In genomic region chr19:5039301-5040114, GRCm38 (mm10) we compare ENCODE assay signal across 8 mouse cellular contexts. TPM values are rescaled to one million over a fixed set of nuclear protein-coding genes. Genes with fewer than 3 reads are reported as not detected.
DNase-seq lines count a peak whose midpoint lies in the region; ATAC-seq and TF ChIP-seq lines count a peak whose summit lies in the region.

No protein-coding gene starts in this region.

- TF ChIP-seq POLR2A in MEL (IDR thresholded peaks at IDR 0.05; ENCODE audit: control insufficient read depth in 1 of 2, insufficient read depth in 1 of 2, low read depth in 1 of 2, low read length in 2 of 2, poor library complexity in 1 of 2), result no peak

- no peak for TF ChIP-seq RAD21 in MEL (IDR thresholded peaks at IDR 0.05; ENCODE audit: low read depth, low read length)

- H3K27ac ChIP-seq in heart, embryonic 14.5 days (replicated peaks in 1 of 2; ENCODE audit: control insufficient read depth in 1 of 2, insufficient read depth in 1 of 2, low read depth in 2 of 2, low read length in 2 of 2), result peak overlapping the region in 1 of 2 experiments; percentile 54; a peak in 2 of 4 replicates
- no peak overlapping the region for H3K27ac ChIP-seq in MEL (ENCODE audit: control insufficient read depth, low read depth, low read length)
- H3K27ac ChIP-seq in forebrain, embryonic 11.5 days (ENCODE audit: low read depth, low read length), result peak overlapping the region; percentile 78; the same call in 1 of the 2 replicates
- H3K27ac ChIP-seq in kidney, embryonic 15.5 days, result 0 out of 2 replicates have a peak overlapping the region, but pooled peaks have one; percentile 86
- H3K27ac ChIP-seq in midbrain, postnatal 0 days (ENCODE audit: low read depth, low read length), result peak overlapping the region; percentile 82

- H3K36me3 ChIP-seq in heart, embryonic 14.5 days (ENCODE audit: control insufficient read depth, insufficient read depth, low read length), result 0 out of 2 replicates have a peak, but pooled peaks cover 12% of the 10 kb centered on the region
- H3K36me3 ChIP-seq in MEL (ENCODE audit: control insufficient read depth in 1 of 2, insufficient read depth in 2 of 2, low read length in 2 of 2), result peaks cover 2 to 7% of the 10 kb centered on the region in 2 experiments; a peak in 3 of 4 replicates
- H3K36me3 ChIP-seq in forebrain, embryonic 11.5 days (ENCODE audit: control insufficient read depth, insufficient read depth, low read length), result no peaks in the 10 kb centered on the region; the same call in 1 of the 2 replicates
- peaks cover 16% of the 10 kb centered on the region; the same call in 1 of the 2 replicates for H3K36me3 ChIP-seq in kidney, embryonic 15.5 days
- H3K36me3 ChIP-seq in midbrain, postnatal 0 days (ENCODE audit: insufficient read depth, low read length), result peaks cover 9% of the 10 kb centered on the region

- TF ChIP-seq EP300 in MEL (IDR thresholded peaks at IDR 0.05; ENCODE audit: low read depth in 1 of 2, low read length in 2 of 2), result no peak

- H3K9me3 ChIP-seq in heart, embryonic 14.5 days (ENCODE audit: control insufficient read depth, low read length), result no peaks in the 10 kb centered on the region
- no peaks in the 10 kb centered on the region for H3K9me3 ChIP-seq in MEL (replicated peaks; ENCODE audit: insufficient read depth, low read length)
- no peaks in the 10 kb centered on the region for H3K9me3 ChIP-seq in forebrain, embryonic 11.5 days (ENCODE audit: control insufficient read depth, low read length)
- H3K9me3 ChIP-seq in kidney, embryonic 15.5 days (replicated peaks), result no peaks in the 10 kb centered on the region
- no peaks in the 10 kb centered on the region for H3K9me3 ChIP-seq in midbrain, postnatal 0 days (ENCODE audit: low read length)

- H3K79me2 ChIP-seq in MEL (ENCODE audit: control insufficient read depth, insufficient read depth, low read length, poor library complexity), result peaks cover 21% of the 10 kb centered on the region

- peak overlapping the region; percentile 92 for H3K4me2 ChIP-seq in heart, embryonic 14.5 days (ENCODE audit: low read length)
- H3K4me2 ChIP-seq in forebrain, embryonic 11.5 days (ENCODE audit: low read depth, low read length, severe bottlenecking), result peak overlapping the region; percentile 99
- H3K4me2 ChIP-seq in kidney, embryonic 15.5 days, result peak overlapping the region; percentile 88
- peak overlapping the region; percentile 96 for H3K4me2 ChIP-seq in midbrain, postnatal 0 days (ENCODE audit: low read depth, low read length, poor library complexity, severe bottlenecking)

- H3K4me3 ChIP-seq in heart, embryonic 14.5 days (ENCODE audit: control insufficient read depth in 1 of 2, insufficient read depth in 1 of 2, low read depth in 1 of 2, low read length in 2 of 2), result peak overlapping the region; percentile 60 to 70
- peak overlapping the region; percentile 57 to 87 for H3K4me3 ChIP-seq in MEL (ENCODE audit: control insufficient read depth in 1 of 2, insufficient read depth in 1 of 2, low read depth in 2 of 2, low read length in 2 of 2)
- peak overlapping the region; percentile 76 for H3K4me3 ChIP-seq in forebrain, embryonic 11.5 days (ENCODE audit: low read depth, low read length)
- peak overlapping the region; percentile 94 for H3K4me3 ChIP-seq in kidney, embryonic 15.5 days (replicated peaks)
- peak overlapping the region; percentile 82 for H3K4me3 ChIP-seq in midbrain, postnatal 0 days (ENCODE audit: low read depth, low read length)

- WGBS in heart, embryonic 14.5 days, result 15% methylated on average over 41 of the region's 41 CpGs
- WGBS in forebrain, embryonic 11.5 days, result 12% methylated on average over 41 of the region's 41 CpGs
- WGBS in kidney, embryonic 15.5 days, result 13% methylated on average over 41 of the region's 41 CpGs
- 10% methylated on average over 41 of the region's 41 CpGs for WGBS in midbrain, postnatal 0 days

- no peak for DNase-seq in heart, postnatal 14 days
- DNase-seq in MEL (ENCODE audit: low read depth, low spot score), result no peak
- DNase-seq in forebrain, embryonic 11.5 days (ENCODE audit: low spot score), result no peak
- peak; percentile 16 for DNase-seq in midbrain, postnatal 0 days (ENCODE audit: low spot score)
- DNase-seq in adrenal gland, postnatal 4 days (ENCODE audit: low spot score in 2 of 2), result no peak

- no peaks in the 10 kb centered on the region for H3K27me3 ChIP-seq in heart, embryonic 14.5 days (ENCODE audit: control insufficient read depth, insufficient read depth, low read length)
- H3K27me3 ChIP-seq in MEL (ENCODE audit: control insufficient read depth in 1 of 2, insufficient read depth in 2 of 2, low read length in 2 of 2), result no peaks in the 10 kb centered on the region
- no peaks in the 10 kb centered on the region for H3K27me3 ChIP-seq in forebrain, embryonic 11.5 days (ENCODE audit: control insufficient read depth, insufficient read depth, low read length)
- no peaks in the 10 kb centered on the region for H3K27me3 ChIP-seq in kidney, embryonic 15.5 days
- no peaks in the 10 kb centered on the region for H3K27me3 ChIP-seq in midbrain, postnatal 0 days (ENCODE audit: insufficient read depth, low read length)

- H3K4me1 ChIP-seq in heart, embryonic 14.5 days (ENCODE audit: control insufficient read depth in 2 of 2, insufficient read depth in 2 of 2, low read length in 2 of 2), result peaks cover 13 to 25% of the 10 kb centered on the region in 2 experiments
- H3K4me1 ChIP-seq in MEL (ENCODE audit: control insufficient read depth in 1 of 2, insufficient read depth in 2 of 2, low read length in 2 of 2), result peaks cover 2 to 18% of the 10 kb centered on the region in 2 experiments
- H3K4me1 ChIP-seq in forebrain, embryonic 11.5 days (replicated peaks; ENCODE audit: control insufficient read depth, insufficient read depth, low read length), result peaks cover 16% of the 10 kb centered on the region; the same call in 1 of the 2 replicates
- H3K4me1 ChIP-seq in kidney, embryonic 15.5 days, result peaks cover 34% of the 10 kb centered on the region
- H3K4me1 ChIP-seq in midbrain, postnatal 0 days (ENCODE audit: insufficient read depth, low read length), result peaks cover 15% of the 10 kb centered on the region

- intact Hi-C loops in heart, postnatal 14 days (cut with DNase I), result no loop called here

- 0 out of 2 replicates have a peak, but pooled peaks have one; percentile 4 for ATAC-seq in heart, embryonic 14.5 days (ENCODE audit: insufficient number of reproducible peaks, insufficient read depth, low FRiP score, low read depth)
- peak; percentile 28 for ATAC-seq in forebrain, embryonic 11.5 days (replicated peaks; ENCODE audit: low FRiP score)
- ATAC-seq in kidney, embryonic 15.5 days (replicated peaks; ENCODE audit: low FRiP score), result peak; percentile 26
- peak; percentile 55; the same call in 1 of the 2 replicates for ATAC-seq in midbrain, postnatal 0 days (ENCODE audit: low FRiP score)
- no peak for ATAC-seq in activated CD4-positive, CD25-positive, alpha-beta regulatory T cell, adult 4 months

- no peak for TF ChIP-seq CTCF in MEL (IDR thresholded peaks at IDR 0.05 in 2 of 3, conservative IDR thresholded peaks at IDR 0.05 in 1 of 3; ENCODE audit: control insufficient read depth in 1 of 3, insufficient read depth in 1 of 3, low read depth in 2 of 3, low read length in 3 of 3, poor library complexity in 1 of 3, severe bottlenecking in 1 of 3)
- TF ChIP-seq CTCF in midbrain, postnatal 0 days (IDR thresholded peaks at IDR 0.05), result no peak

- peak overlapping the region; percentile 84 for H3K9ac ChIP-seq in heart, embryonic 14.5 days (ENCODE audit: low read length)
- H3K9ac ChIP-seq in MEL (ENCODE audit: control insufficient read depth, low read depth, low read length, poor library complexity, severe bottlenecking), result peak overlapping the region; percentile 64
- peak overlapping the region; percentile 89 for H3K9ac ChIP-seq in forebrain, embryonic 11.5 days (ENCODE audit: low read length)
- H3K9ac ChIP-seq in kidney, embryonic 15.5 days, result peak overlapping the region; percentile 84
- H3K9ac ChIP-seq in midbrain, postnatal 0 days (replicated peaks; ENCODE audit: low read length, poor library complexity, severe bottlenecking), result peak overlapping the region; percentile 71

RNA-seq across cellular contexts. Expression of gene AC124502.3, which starts 0.8 kb away (rescaled TPM):
- polyA plus RNA-seq in heart, embryonic 14.5 days (2014; fragmentation: Nextera tagmentation; extraction: Ambion mirVana), result 1.3 and 1.4 TPM in 2 replicates
- total RNA-seq in heart, postnatal 14 days (2021), result 1 to 10 TPM in 1 of 2 experiments, under 1 TPM in 1; 0.98 to 1.8 TPM
- total RNA-seq in MEL (2012; rRNA removed), result 1.1 and 2.1 TPM in 2 replicates
- polyA plus RNA-seq in MEL (2012; ENCODE audit: insufficient read depth in 1 of 2, insufficient read length in 2 of 2, low read depth in 1 of 2, low replicate concordance in 2 of 2, missing spikeins in 1 of 2), result under 1 TPM in 1 of 2 experiments, not detected in 1; 0.75 TPM
- polyA plus RNA-seq in forebrain, embryonic 11.5 days (2014; fragmentation: Nextera tagmentation; extraction: Ambion mirVana), result 4.0 and 4.2 TPM in 2 replicates
- 2.1 and 2.3 TPM in 2 replicates for polyA plus RNA-seq in kidney, embryonic 15.5 days (2015; fragmentation: Nextera tagmentation; extraction: Ambion mirVana)
- total RNA-seq in midbrain, postnatal 0 days (2014; rRNA removed), result 3.8 and 12.5 TPM in 2 replicates
- 2.2 and 3.7 TPM in 2 replicates for polyA plus RNA-seq in midbrain, postnatal 0 days (2015; fragmentation: Nextera tagmentation; extraction: Ambion mirVana)
- 1 to 10 TPM; 1.3 to 2.0 TPM for total RNA-seq in adrenal gland, postnatal 4 days (2021)
- under 1 TPM; 0.40 to 0.68 TPM for polyA plus RNA-seq in activated CD4-positive, CD25-positive, alpha-beta regulatory T cell, adult 4 months (2017; shearing (Covaris generic))

RNA-seq across cellular contexts. Expression of gene B4gat1, which starts 0.9 kb away (rescaled TPM):
- polyA plus RNA-seq in heart, embryonic 14.5 days (2014; fragmentation: Nextera tagmentation; extraction: Ambion mirVana), result 49.9 and 53.1 TPM in 2 replicates
- 10 to 100 TPM; 40.8 to 44.4 TPM for total RNA-seq in heart, postnatal 14 days (2021)
- 6.9 and 7.8 TPM in 2 replicates for total RNA-seq in MEL (2012; rRNA removed)
- 1 to 10 TPM in 1 of 2 experiments, not detected in 1; 9.6 TPM for polyA plus RNA-seq in MEL (2012; ENCODE audit: insufficient read depth in 1 of 2, insufficient read length in 2 of 2, low read depth in 1 of 2, low replicate concordance in 2 of 2, missing spikeins in 1 of 2)
- polyA plus RNA-seq in forebrain, embryonic 11.5 days (2014; fragmentation: Nextera tagmentation; extraction: Ambion mirVana), result 35.2 and 40.4 TPM in 2 replicates
- polyA plus RNA-seq in kidney, embryonic 15.5 days (2015; fragmentation: Nextera tagmentation; extraction: Ambion mirVana), result 51.0 and 51.7 TPM in 2 replicates
- total RNA-seq in midbrain, postnatal 0 days (2014; rRNA removed), result 136 and 143 TPM in 2 replicates
- polyA plus RNA-seq in midbrain, postnatal 0 days (2015; fragmentation: Nextera tagmentation; extraction: Ambion mirVana), result 172 and 177 TPM in 2 replicates
- total RNA-seq in adrenal gland, postnatal 4 days (2021), result 10 to 100 TPM; 48.0 to 49.0 TPM
- 10 to 100 TPM; 10.5 to 13.4 TPM for polyA plus RNA-seq in activated CD4-positive, CD25-positive, alpha-beta regulatory T cell, adult 4 months (2017; shearing (Covaris generic))

RNA-seq across cellular contexts. Expression of gene Brms1, which starts 1.6 kb away (rescaled TPM):
- 27.5 and 31.2 TPM in 2 replicates for polyA plus RNA-seq in heart, embryonic 14.5 days (2014; fragmentation: Nextera tagmentation; extraction: Ambion mirVana)
- total RNA-seq in heart, postnatal 14 days (2021), result 10 to 100 TPM; 12.9 to 14.8 TPM
- total RNA-seq in MEL (2012; rRNA removed), result 22.3 and 29.6 TPM in 2 replicates
- polyA plus RNA-seq in MEL (2012; ENCODE audit: insufficient read depth in 1 of 2, insufficient read length in 2 of 2, low read depth in 1 of 2, low replicate concordance in 2 of 2, missing spikeins in 1 of 2), result 10 to 100 TPM in 1 of 2 experiments, not detected in 1; 78.6 TPM
- polyA plus RNA-seq in forebrain, embryonic 11.5 days (2014; fragmentation: Nextera tagmentation; extraction: Ambion mirVana), result 58.4 and 62.6 TPM in 2 replicates
- 44.0 and 51.6 TPM in 2 replicates for polyA plus RNA-seq in kidney, embryonic 15.5 days (2015; fragmentation: Nextera tagmentation; extraction: Ambion mirVana)
- total RNA-seq in midbrain, postnatal 0 days (2014; rRNA removed), result 2.1 TPM in 1 of 2 replicates, not detected in the other
- polyA plus RNA-seq in midbrain, postnatal 0 days (2015; fragmentation: Nextera tagmentation; extraction: Ambion mirVana), result 14.3 and 15.3 TPM in 2 replicates
- 10 to 100 TPM; 29.6 to 35.1 TPM for total RNA-seq in adrenal gland, postnatal 4 days (2021)
- 100 to 1,000 TPM in 1 of 2 experiments, 10 to 100 TPM in 1; 91.4 to 102 TPM for polyA plus RNA-seq in activated CD4-positive, CD25-positive, alpha-beta regulatory T cell, adult 4 months (2017; shearing (Covaris generic))

RNA-seq across cellular contexts. Expression of gene Rin1, which starts 10.8 kb away (rescaled TPM):
- 1.9 and 2.7 TPM in 2 replicates for polyA plus RNA-seq in heart, embryonic 14.5 days (2014; fragmentation: Nextera tagmentation; extraction: Ambion mirVana)
- total RNA-seq in heart, postnatal 14 days (2021), result 1 to 10 TPM; 1.8 TPM
- 0.33 and 0.42 TPM in 2 replicates for total RNA-seq in MEL (2012; rRNA removed)
- 1 to 10 TPM in 1 of 2 experiments, not detected in 1; 1.3 TPM for polyA plus RNA-seq in MEL (2012; ENCODE audit: insufficient read depth in 1 of 2, insufficient read length in 2 of 2, low read depth in 1 of 2, low replicate concordance in 2 of 2, missing spikeins in 1 of 2)
- 2.0 TPM in 2 replicates for polyA plus RNA-seq in forebrain, embryonic 11.5 days (2014; fragmentation: Nextera tagmentation; extraction: Ambion mirVana)
- polyA plus RNA-seq in kidney, embryonic 15.5 days (2015; fragmentation: Nextera tagmentation; extraction: Ambion mirVana), result 3.0 and 4.2 TPM in 2 replicates
- total RNA-seq in midbrain, postnatal 0 days (2014; rRNA removed), result 4.0 and 4.3 TPM in 2 replicates
- polyA plus RNA-seq in midbrain, postnatal 0 days (2015; fragmentation: Nextera tagmentation; extraction: Ambion mirVana), result 0.76 and 0.96 TPM in 2 replicates
- 1 to 10 TPM; 5.1 TPM for total RNA-seq in adrenal gland, postnatal 4 days (2021)
- under 1 TPM in 1 of 2 experiments, not detected in 1; 0.13 TPM for polyA plus RNA-seq in activated CD4-positive, CD25-positive, alpha-beta regulatory T cell, adult 4 months (2017; shearing (Covaris generic))

RNA-seq across cellular contexts. Expression of gene Slc29a2, which starts 15.8 kb away (rescaled TPM):
- polyA plus RNA-seq in heart, embryonic 14.5 days (2014; fragmentation: Nextera tagmentation; extraction: Ambion mirVana), result 10.2 and 10.9 TPM in 2 replicates
- total RNA-seq in heart, postnatal 14 days (2021), result 10 to 100 TPM; 15.2 to 15.3 TPM
- total RNA-seq in MEL (2012; rRNA removed), result 2.1 and 3.2 TPM in 2 replicates
- polyA plus RNA-seq in MEL (2012; ENCODE audit: insufficient read depth in 1 of 2, insufficient read length in 2 of 2, low read depth in 1 of 2, low replicate concordance in 2 of 2, missing spikeins in 1 of 2), result 10 to 100 TPM in 1 of 2 experiments, not detected in 1; 10.9 TPM
- polyA plus RNA-seq in forebrain, embryonic 11.5 days (2014; fragmentation: Nextera tagmentation; extraction: Ambion mirVana), result 5.5 and 8.3 TPM in 2 replicates
- 6.0 and 7.0 TPM in 2 replicates for polyA plus RNA-seq in kidney, embryonic 15.5 days (2015; fragmentation: Nextera tagmentation; extraction: Ambion mirVana)
- 21.4 and 30.2 TPM in 2 replicates for total RNA-seq in midbrain, postnatal 0 days (2014; rRNA removed)
- 19.1 and 21.1 TPM in 2 replicates for polyA plus RNA-seq in midbrain, postnatal 0 days (2015; fragmentation: Nextera tagmentation; extraction: Ambion mirVana)
- total RNA-seq in adrenal gland, postnatal 4 days (2021), result 1 to 10 TPM; 6.6 to 7.2 TPM
- polyA plus RNA-seq in activated CD4-positive, CD25-positive, alpha-beta regulatory T cell, adult 4 months (2017; shearing (Covaris generic)), result 1 to 10 TPM in 1 of 2 experiments, under 1 TPM in 1; 0.46 to 2.1 TPM
